Mouse (Mus musculus) layer of hippocampus, adult 2 months (tissue): ENCODE data around the gene Mms19. TPM values are rescaled to one million over a fixed set of nuclear protein-coding genes. Genes with fewer than 3 reads are reported as not detected.

Experiments
- DNase-seq, 2 experiments: peaks; one replicate each; pipeline ENCODE4 v3.0.0; 2022; ENCODE audit warnings: low spot score in 2 of 2
- H3K27ac ChIP-seq: fragments of 200-600 bp; 2 replicates; pipeline ENCODE4 v1.8.1; 2022
- H3K4me3 ChIP-seq: fragments of 200-600 bp; 2 replicates; pipeline ENCODE4 v1.8.1; 2022; ENCODE audit warnings: mild to moderate bottlenecking
- CTCF ChIP-seq: fragments of 200-600 bp; conservative IDR thresholded peaks from 2 replicates; pipeline ENCODE4 v1.8.1; 2022; ENCODE audit warnings: antibody characterized with exemption, mild to moderate bottlenecking, moderate library complexity
- total RNA-seq, 2 experiments: library from RNA; stranded (reverse); gene quantifications; 2 replicates each; pipeline ENCODE4 v1.2.3; 2021

The Mms19 gene
- total RNA-seq, 2 experiments from 2014 or later, result 30.9 to 39.2 TPM

DNA sequence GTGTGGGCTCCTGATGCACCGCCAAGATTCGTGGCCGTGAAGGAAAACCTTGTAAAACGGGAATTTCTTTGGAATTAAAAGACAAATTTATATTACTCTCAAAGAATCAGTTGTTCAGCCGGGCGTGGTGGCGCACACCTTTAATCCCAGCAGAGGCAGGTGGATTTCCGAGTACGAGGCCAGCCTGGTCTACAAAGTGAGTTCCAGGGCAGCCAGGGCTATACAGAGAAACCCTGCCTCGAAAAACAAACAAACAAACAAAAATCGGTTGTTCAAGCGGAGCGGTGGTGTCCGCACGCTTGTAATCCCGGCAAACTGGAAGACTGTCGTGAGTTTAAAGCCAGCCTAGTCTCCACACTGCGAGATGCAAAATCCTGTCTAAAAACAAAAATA lies 84.6 kb downstream of the Mms19 start:
- peak overlapping the region; percentile 60 for H3K27ac ChIP-seq
- DNase-seq, result no peak
- TF ChIP-seq CTCF, result no peak
- H3K4me3 ChIP-seq, result peak overlapping the region; percentile 94

DNA sequence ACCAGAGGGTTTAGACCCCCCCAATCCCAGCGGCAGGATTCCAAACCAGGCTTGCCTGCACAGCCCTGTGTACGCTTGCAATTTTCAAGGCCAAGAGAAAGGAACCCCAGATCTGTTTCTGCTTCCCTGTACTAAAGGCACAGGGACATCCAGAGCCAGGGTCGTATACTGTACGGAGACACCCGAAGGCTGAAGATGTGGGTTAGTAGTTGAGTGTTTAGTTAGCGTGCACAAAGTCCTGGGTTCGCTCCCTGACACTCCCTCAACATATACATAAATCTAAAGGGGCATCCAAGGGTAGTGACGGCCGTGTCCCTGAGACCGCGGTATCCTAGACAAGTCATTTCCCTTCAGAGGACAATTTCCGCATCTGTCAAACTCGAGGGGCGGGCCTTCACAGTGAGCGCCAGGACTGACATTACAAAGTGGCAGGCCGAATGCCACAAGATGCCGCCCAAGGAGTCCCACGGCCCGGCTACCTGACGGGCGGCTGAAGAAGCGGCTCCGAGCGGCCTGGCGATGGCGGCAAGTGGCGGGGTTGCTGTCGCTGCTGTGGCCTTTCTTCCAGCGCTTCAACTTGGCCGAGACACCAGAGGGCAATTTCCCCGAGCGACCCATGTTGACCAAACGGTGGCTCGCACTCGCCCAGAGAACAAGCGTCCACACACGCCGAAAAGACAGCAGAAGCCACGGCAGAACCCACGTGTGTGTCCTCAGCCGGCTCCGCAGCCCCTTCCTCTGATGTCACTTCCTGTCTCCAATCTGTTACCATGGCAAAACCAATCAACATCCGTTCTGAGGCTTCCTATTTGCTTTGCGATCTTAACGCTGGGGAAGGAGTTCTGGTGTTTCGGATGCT lies 85.3 kb downstream of the Mms19 start, which contains the start of gene Rrp12:
TSS of gene Rrp12 (minus strand) at position 714 of the 859 bp plus-strand sequence.
- H3K27ac ChIP-seq, result peak within 1 kb of the TSS; percentile 60
- no peak for TF ChIP-seq CTCF

DNA sequence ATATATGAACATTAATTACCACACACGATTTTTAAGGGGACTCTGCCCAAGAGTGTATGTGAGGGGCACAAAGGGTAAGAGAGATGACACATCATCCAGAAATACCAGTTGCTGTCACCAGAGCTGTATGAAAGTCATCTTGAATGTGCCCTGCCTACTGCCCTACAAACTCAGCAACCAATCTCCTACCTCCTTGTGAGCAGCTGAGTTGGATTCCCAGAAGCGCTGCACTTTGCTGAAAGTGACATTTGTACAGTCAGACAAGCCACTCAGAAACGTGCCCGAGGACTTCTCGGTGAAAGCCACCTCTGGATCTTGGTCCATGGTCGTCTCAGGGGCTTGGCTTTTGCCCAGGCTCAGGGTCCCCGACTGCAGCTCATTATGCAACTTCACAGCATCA lies 86.0 kb downstream of the Mms19 start:
- TF ChIP-seq CTCF, result no peak
- H3K4me3 ChIP-seq, result peak overlapping the region; percentile 94
- no peak for DNase-seq
- no peak overlapping the region for H3K27ac ChIP-seq

More for the DNA sequence above, 85.3 kb downstream of the Mms19 start, which contains the start of gene Rrp12:
- DNase-seq, result peak; percentile 88 to 91
- H3K4me3 ChIP-seq, result peak within 1 kb of the TSS; percentile 94

Other genes with a start within 250 kb of the Mms19 start
- 100 to 1,000 TPM; 232 to 244 TPM for gene Slit1, start 237.5 kb downstream of the Mms19 start, total RNA-seq
- gene Arhgap19, start 179.1 kb downstream of the Mms19 start, total RNA-seq, result 1 to 10 TPM; 2.2 to 2.5 TPM
- gene Frat1, start 151.2 kb downstream of the Mms19 start, total RNA-seq, result 10 to 100 TPM; 22.0 to 27.1 TPM
- gene Frat2, start 133.0 kb downstream of the Mms19 start, total RNA-seq, result 10 to 100 TPM; 10.7 to 11.7 TPM
- gene Rrp12, start 85.0 kb downstream of the Mms19 start, total RNA-seq, result 10 to 100 TPM; 33.4 to 34.2 TPM
- 100 to 1,000 TPM; 502 to 540 TPM for gene Pgam1, start 69.2 kb downstream of the Mms19 start, total RNA-seq
- 10 to 100 TPM; 27.6 to 35.4 TPM for gene Exosc1, start 47.7 kb downstream of the Mms19 start, total RNA-seq
- gene Zdhhc16, start 47.7 kb downstream of the Mms19 start, total RNA-seq, result 10 to 100 TPM; 45.2 to 47.3 TPM
- gene Ubtd1, start 606 bp upstream of the Mms19 start, total RNA-seq, result 10 to 100 TPM; 14.0 to 14.6 TPM
- not detected for gene Ankrd2, start 54.8 kb upstream of the Mms19 start, total RNA-seq
- gene Hoga1, start 64.5 kb upstream of the Mms19 start, total RNA-seq, result 1 to 10 TPM; 7.4 to 8.6 TPM
- gene 4933411K16Rik, start 71.1 kb upstream of the Mms19 start, total RNA-seq, result 1 to 10 TPM; 1.6 to 1.9 TPM
- 10 to 100 TPM; 65.6 to 67.0 TPM for gene Morn4, start 105.2 kb upstream of the Mms19 start, total RNA-seq
- gene Pi4k2a, start 109.3 kb upstream of the Mms19 start, total RNA-seq, result 10 to 100 TPM; 62.5 to 68.2 TPM
- 10 to 100 TPM; 18.0 to 20.7 TPM for gene Avpi1, start 147.9 kb upstream of the Mms19 start, total RNA-seq
- gene Marveld1, start 166.2 kb upstream of the Mms19 start, total RNA-seq, result 1 to 10 TPM; 7.0 to 8.3 TPM
- gene Zfyve27, start 182.8 kb upstream of the Mms19 start, total RNA-seq, result 100 to 1,000 TPM in 1 of 2 experiments, 10 to 100 TPM in 1; 91.7 to 101 TPM
- gene Sfrp5, start 221.1 kb upstream of the Mms19 start, total RNA-seq, result under 1 TPM; 0.25 to 0.26 TPM